Mouse (Mus musculus): ENCODE data around the gene Ccdc120. TPM values are rescaled to one million over a fixed set of nuclear protein-coding genes. Genes with fewer than 3 reads are reported as not detected.
"Not testable (repeated sequence)": the region's sequence is repeated elsewhere in the genome, so short reads cannot be mapped to it uniquely, and the experiment has no call there.

The Ccdc120 gene
- total RNA-seq, 2 experiments from 2014 or later = 2.2 to 4.0 TPM

DNA sequence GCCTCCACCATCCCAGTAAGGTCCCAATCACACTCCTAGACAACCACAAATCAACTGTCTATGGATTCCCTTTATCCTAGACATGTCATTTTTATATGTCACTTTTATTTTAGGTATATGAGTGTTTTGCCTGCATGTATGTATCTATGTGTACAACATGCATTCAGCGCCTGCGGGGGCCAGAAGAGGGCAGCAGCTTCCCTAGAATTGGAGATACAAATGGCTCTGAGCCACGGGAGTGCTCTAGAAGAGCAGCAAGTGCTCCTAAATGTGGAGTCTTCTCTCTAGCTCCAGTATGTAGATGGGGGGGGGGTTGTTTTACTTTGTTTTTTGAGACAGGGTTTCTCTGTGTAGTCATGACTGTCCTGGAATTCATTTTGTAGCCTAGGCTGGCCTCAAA is 2.9 kb upstream of the Ccdc120 start:
- DNase-seq = peak in 1 of 2 experiments; percentile 44

DNA sequence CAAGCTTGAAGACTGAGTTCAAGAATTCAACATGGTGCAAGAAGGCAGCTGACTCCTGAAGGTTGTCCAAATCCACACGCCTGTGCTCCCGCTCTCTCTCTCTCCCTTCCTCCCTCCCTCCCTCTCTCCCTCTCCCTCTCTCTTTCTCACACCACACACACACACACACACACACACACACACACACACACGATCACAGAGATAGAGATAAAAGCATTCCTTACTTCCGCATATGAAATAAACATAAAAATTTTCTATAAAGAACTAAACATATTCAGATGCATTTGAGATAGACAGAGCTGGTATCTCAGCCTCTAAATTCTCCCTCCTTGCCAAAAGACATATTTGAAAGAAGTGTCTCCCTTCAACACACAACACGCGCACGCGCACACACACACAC is 5.3 kb downstream of the Ccdc120 start:
- no peak for DNase-seq

DNA sequence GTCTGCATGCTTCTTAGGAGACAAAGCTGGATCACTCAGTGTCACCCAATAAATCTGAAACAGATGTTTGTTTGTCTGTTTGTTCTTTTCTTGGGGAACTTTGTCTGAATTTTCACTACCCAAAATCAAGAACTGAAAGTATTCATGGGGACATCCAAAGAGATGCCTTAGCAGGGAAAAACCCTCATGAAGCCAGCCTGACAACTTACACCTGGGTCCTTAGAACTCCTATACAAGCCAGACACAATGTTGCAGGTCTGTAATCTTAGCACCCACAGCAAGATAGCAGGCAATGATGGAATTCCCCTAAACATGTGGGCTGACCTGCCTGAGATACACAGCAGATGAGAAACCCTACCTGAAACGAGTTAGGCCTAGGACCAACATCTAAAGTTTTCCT is 5.8 kb downstream of the Ccdc120 start:
- DNase-seq = no peak

DNA sequence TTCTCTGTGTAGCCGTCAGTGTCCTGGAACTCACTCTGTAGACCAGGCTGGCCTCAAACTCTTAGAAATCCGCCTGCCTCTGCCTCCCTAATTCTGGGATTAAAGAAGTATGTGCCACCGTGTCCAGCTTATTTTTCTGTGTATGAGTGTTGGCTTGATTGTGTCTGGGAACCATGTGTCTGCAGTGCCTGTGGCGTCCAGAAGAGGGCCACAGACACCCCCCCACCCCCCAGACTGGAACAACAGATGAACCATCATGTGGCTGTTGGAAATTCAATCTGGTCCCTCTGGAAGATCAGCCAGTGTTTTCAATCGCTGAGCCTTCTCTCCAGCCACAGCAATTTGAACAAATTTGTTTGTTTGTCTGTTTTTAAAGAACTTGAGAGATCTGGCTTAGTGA is 7.2 kb downstream of the Ccdc120 start:
- no peak for DNase-seq

DNA sequence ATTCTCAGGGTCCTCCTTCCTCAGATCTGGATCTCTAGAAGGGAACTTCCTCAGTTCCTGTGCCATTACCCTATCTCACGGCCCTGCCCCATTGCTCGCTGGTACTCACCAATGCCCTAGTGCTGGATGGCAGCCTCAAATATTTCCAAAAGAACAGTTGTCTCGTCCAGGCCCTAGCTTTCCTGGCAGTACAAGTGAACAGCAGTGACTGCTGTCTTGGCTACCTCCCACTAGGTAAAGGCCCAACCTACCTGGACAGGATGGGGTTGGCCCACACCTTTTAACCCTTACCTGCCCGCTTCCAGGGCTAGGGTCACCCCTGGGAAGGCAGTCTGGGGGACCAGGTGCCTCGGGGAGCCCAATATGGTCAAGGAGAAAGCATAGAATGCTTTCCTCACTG is 9.6 kb downstream of the Ccdc120 start:
- DNase-seq = no peak

DNA sequence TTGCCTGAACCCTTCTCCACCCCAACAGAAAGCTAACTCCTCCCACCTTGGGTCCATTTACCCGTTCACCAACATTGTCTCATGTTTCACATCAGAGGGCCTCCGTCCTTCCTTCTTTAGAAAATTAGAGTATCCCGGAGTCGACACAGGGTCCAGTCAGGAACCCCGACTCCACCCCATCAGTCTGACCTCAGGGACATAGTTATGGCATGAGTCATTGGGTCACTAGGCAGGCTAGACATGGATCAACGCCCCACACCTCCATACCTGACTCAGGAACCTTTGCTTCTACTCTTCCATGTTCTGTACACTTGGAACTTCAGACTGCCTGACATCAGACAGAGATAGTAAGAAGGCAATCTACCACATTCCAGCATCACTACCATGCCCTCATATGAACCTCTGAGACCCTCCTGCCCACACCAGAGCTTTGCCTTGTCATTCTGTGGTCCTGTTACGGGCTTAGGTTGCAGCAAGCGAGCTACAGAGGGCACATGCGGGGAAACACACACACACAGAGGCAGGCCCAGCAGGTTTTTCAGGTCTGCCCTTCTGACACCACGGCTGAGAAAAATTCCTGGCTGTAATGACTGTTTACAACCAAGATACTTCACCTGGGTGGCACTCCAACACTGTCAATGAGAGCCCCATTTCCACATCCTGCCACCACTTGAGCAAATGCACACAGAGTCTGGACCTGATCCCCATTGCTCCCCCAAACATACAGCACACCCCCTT is 10.5 kb downstream of the Ccdc120 start:
- no peak for DNase-seq

DNA sequence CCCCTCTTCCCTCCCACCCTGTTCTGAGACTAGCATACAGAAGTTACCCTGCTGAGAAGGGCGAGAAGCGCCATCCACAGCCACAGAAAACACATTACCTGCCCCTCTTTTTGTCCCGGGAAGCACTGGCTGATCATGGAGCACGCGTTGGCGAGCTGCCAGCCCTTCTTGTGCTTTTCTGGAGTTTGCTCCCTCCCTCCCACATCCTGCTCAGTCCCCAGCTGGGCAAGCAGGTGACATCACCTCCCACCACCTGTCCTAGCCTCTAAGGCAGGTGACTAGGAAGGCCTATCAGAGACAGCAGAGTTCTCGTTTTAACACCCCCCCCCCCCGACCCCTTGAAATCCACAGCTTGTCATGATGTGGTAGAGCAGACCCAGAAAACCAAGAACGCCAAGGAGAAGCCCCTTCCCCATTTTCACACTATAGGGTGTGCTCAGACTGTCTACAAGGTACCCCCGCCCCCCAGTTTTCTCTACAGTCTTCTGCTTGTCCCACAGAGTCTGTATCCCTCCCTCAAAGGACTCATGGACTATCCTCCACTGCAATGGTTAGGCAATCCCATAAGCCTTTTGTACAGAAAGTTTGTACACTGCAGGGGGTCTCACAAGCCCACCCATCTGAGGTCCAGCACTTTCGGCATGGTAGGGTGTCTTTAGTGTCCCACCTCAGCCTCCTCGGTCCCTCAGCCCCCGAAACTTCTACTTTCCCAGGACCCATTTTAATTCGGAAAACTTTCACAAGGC is 11.2 kb downstream of the Ccdc120 start:
- DNase-seq = no peak

DNA sequence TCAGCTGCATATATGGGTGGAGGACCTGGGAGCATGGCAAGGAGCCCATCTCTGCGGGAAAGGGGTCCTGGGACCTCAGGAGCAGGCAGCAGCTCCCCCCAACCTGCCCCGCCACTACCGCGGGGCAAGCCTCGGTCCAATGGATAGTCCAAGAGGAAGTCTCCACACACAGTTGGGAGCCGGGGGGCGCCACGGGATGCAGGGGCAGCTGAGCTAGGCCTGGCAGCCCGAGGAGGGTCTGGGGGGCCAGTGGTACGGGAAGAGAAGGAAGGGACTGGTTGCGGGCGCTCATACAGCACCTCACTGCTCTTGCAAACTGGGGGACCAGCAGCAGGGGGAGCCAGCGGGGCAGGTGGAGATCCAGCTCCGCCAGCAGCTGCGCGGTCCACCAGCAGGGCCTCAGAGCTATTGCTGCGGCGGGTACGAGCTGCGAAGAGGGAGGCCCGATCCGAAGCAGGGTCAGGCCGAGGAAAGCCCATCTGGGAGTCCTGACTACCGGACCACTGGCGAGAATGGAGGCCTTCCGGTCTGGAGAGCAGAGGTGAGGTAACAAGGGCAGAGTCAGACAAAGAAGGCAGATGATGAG is 17.0 kb downstream of the Ccdc120 start:
- DNase-seq = peak; percentile 74 to 82

DNA sequence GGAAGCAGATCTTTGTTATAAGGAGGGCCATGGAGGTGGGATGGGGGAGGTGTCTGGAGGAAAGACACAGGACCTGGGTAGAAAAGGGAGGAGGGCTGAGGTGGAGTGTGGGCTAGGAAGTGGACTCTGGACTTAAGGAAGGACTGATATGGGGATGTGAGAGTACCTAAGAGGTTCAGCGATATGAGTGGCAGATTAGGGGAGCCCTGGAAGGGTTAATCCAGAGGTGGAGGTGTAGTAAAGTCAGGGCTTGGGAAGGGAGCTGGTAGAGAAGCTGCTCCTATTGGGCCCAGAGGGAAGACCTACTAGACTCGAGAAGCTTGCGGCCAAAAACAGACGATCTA is 21.8 kb downstream of the Ccdc120 start:
- no peak for DNase-seq

DNA sequence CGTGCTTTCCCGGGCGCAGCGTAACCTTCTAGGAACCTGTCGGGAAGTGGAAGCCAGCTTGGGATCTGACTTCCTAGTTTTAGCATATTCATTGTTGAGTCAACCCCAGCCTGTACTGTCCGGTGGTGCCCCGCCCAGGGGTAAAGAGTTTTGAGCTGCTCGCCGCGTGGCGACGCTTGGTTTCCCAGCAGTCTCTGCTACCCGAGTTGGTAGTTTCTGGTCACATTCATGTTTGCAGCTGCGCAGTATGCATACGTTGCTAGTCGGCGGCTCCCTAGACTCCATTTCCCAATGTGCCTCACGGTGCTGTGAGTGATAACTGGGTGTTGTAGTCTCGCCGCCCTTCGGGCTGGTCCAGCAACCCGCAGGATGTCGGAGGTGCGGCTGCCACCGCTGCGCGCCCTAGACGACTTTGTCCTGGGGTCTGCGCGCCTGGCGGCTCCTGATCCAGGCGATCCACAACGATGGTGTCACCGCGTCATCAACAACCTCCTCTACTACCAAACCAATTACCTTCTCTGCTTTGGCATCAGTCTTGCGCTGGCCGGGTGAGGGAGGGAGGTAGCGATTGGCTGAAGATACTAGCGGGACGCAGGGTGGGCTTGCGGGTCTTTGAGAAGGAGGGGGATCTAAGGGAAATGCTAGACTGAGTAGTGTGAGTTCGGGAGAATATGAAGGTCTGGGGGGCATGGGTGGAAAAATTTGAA is 22.3 kb downstream of the Ccdc120 start, which contains the start of gene Praf2:
TSS of gene Praf2 (plus strand) at position 225 of the 707 bp plus-strand sequence.
- peak; percentile 79 to 82 for DNase-seq

DNA sequence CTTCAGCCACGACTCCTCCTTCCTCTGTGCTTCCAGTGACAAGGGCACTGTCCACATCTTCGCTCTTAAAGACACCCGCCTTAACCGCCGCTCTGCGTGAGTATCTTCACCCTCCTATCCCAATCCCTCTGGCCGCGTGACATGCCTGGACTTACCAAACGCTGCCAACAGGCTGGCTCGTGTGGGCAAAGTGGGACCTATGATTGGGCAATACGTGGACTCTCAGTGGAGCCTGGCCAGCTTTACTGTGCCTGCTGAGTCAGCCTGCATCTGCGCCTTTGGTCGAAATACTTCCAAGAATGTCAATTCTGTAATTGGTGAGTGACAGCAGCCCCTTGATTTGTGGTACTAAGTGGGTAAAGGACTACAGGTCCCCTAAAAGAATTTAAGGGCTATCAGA is 23.5 kb downstream of the Ccdc120 start:
- DNase-seq = peak; percentile 23 to 52

DNA sequence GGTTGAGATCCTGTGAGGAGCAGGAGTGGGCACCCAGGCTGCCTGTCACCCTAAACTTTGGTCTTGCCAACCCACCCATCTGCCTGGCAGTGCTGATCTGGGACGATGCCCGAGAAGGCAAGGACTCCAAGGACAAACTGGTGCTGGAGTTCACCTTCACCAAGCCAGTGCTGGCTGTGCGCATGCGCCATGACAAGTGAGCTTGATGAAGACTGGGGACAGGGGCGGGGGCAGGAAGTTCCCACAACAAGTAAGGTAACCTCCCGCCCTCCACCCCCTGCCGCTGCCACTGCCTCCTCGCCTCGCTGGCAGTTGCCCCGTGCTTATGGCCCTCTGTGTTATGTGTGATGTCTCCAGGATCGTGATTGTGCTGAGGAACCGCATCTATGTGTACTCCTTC is 24.9 kb downstream of the Ccdc120 start:
- no peak for DNase-seq

DNA sequence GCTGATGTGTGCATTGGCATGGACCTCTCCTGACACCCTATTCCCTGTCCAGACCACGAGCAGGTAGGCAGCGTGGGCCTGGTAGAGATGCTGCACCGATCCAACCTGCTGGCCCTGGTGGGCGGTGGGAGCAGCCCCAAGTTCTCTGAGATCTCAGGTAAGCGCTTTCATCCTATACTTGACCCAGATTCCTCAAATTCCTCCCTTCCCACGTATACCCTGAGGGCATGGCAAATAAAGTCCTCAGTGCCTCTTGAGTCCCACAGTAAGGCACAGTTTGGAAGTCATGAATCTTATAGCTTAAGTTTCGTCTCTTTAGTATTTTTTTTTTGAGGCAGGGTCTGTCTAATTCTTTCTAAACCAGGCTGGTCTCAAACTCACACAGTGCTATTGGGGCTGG is 26.6 kb downstream of the Ccdc120 start:
- no peak for DNase-seq

DNA sequence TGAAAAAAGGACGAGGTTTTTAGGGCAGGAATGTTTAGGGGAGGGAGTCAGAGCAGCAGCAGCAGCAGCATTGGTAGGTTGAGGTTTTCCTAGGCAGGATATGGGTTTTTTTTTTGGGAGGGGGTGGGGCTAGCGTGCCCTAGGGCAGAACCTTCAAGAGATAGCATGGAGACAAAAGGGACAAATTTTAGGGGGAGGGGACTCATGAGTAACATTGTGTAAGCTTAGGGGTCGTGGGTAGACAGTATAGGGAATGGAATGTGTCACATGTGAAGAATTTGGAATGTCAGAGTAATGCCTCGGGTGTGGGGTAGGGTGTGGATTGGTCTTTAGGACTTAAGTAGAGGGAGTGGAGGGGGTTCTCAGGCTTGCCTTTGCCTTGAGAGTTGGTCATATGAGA is 28.0 kb downstream of the Ccdc120 start:
- DNase-seq = no peak

DNA sequence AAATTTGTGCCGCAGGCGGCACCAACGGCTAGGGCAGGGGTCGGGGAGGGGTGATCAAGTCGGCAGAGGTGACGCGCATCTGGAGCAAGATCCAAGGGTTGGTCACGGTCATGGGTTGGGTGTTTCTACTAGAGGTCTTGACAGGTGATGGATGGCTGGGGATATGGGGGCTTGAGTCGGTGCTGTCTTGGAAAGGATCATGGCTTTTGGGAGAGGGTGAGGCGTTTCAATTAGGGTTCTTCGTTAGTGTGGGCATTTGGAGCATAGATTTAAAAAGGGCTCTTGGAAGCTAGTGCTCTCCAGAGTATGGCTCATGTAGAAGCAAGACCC is 28.5 kb downstream of the Ccdc120 start:
- DNase-seq = no peak

DNA sequence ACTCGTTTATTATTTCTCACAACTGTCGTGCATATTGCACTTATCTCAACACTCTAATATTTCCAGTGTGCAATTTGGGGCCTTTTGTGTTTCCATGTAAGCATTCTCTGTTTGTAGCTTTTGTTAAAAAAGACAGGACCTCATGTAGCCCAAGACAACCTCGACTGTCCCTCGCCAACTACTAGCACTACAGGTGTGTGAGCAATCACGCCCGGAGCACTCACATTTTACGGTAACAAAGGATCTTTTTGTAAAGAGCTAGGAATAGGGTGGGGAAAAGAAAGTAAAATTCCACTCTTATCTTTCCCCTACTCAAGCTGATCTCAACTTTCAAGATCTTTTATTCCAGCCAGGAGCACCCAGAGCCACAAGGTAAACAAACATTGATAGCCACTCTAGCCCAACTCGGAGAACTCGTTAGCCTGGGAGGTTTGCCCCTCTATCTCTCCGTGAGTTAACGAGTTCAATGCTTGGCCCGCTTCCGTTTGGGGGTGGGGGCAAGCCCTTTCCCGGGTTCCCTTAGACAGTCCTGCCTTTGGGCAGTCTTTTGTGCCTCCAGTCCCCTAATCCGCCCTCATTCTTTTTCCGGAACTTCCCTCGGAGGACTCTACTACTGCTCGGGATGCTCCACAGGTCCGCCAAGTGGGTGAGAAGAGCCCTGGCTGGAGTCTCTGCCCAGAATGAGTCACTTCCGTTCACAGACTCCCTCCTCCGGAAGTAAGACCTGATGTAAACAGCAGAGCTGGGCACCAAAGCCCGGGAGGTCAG is 29.0 kb downstream of the Ccdc120 start, which contains the start of gene Gm45208:
TSS of gene Gm45208 (plus strand) at position 732 of the 768 bp plus-strand sequence.
- DNase-seq = peak; percentile 67 to 73

DNA sequence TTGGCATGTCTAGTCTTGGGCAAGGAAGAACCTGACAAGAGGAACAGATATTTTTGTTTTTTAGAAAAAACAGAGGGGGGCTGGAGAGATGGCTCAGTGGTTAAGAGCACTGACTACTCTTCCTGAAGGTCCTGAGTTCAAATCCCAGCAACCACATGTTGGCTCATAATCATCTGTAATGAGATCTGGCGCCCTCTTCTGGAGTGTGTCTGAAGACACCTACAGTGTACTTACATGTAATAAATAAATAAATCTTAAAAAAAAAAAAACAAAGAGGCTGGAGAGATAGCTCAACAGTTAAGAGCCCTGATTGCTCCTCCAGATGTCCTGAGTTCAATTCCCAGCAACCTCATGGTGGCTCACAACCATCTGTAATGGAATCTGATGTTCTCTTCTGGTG is 34.6 kb downstream of the Ccdc120 start:
- not testable (repeated sequence) for DNase-seq

DNA sequence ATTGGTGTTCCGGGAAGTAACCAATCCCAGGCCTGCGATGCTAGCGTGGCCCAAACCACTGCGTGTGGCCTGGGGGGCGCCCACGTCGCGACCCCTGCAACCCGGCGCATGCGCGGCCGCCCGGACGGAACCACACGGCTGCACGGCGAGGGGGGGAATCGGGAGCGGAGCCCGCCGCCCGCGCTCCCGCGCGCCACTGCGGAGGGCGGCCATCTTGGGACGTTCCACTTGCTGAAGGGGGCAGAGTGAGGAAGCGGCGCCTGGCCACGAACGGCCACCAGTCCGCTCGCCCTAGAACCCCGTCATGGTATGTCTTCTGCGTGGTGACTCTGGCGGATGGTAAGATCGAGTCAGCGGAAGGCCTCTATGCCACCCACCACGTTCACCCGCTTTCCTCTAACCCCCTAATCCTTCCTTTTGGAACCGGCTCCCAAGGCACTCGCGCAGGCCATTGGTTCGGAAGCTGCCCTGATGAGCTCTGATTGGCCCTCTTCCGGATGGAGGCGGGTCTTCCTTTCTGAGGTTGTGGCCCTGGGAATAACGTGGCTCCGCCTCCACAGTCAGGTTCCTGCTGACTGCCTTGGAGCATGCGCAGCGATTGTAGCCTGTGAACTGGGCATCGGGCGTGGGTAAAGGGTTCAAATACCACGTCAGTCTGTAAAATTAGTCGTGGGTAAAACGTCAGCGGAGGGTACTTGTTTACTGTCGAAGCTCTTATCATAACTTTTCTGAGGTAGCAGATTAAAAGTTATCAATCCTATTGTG is 36.4 kb downstream of the Ccdc120 start, which contains the start of gene Wdr45:
TSS of gene Wdr45 (plus strand) at position 199 of the 765 bp plus-strand sequence.
- peak; percentile 90 to 91 for DNase-seq

DNA sequence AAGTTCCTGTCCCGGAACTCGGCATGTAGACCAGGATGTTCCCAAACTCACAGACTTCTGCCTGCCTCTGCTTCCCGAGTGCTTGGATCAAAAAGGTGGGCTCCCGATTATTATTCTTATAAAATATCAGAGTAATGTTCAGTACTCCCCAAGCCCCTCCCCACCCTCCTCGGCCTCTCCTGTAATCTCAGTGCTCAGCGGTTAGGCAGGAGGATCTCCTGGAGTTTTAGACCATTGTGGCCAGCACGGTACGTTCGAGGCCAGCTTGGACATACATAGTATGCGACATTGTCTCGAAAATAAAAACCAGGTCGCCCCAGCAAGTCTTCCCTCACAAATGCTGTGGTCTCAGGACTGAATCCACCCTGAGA is 37.0 kb downstream of the Ccdc120 start:
- not testable (repeated sequence) for DNase-seq

DNA sequence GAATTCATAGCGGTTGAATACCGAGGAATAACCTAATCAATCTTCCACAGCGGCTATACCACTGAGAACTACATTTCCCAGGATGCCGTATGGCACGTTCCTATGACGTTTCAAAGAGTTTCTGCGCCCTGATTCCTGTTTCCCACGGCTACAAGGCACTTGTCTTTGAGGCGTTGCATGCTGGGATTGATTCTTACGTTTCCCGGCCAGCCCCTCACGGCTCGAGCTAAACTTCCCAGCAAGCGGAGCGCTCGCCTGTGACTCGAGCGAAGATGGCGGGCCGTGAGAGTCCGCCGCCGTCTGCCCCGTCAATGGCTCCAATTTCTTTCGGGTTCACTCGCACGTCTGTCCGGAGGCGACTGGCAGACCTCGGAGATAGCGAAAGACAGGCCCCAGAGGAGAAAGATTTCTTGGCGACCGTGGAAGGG is 53.7 kb downstream of the Ccdc120 start, which contains the start of gene Gpkow:
TSS of gene Gpkow (plus strand) at position 178 of the 428 bp plus-strand sequence.
- DNase-seq = peak; percentile 82 to 85

DNA sequence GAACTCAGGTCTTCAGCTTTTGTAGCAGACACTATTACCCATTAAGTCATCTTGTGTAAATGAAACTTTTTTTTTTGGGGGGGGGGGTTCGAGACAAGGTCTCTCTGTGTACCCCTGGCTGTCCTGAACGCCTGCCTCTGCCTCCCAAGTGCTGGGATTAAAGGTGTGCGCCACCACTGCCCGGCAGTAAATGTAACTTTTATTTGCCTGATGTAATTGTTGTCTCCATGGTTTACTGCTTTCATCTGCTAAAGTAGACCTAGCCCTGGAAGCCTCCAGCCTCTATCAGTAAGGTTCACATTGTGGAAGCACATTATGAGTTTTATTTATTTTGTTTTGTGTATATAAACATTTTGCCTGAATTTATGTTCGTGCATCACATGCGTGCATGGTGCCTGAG is 54.2 kb downstream of the Ccdc120 start:
- no peak for DNase-seq

All from adrenal gland, postnatal 36 days (tissue).